Mouse (Mus musculus): Measurements from ENCODE around the gene Tmem167b. TPM values are rescaled to one million over a fixed set of nuclear protein-coding genes. Genes with fewer than 3 reads are reported as not detected.

Tmem167b gene
- polyA plus RNA-seq (2015; fragmentation: Nextera tagmentation; extraction: Ambion mirVana): 27.5 and 27.9 TPM in 2 replicates

DNA sequence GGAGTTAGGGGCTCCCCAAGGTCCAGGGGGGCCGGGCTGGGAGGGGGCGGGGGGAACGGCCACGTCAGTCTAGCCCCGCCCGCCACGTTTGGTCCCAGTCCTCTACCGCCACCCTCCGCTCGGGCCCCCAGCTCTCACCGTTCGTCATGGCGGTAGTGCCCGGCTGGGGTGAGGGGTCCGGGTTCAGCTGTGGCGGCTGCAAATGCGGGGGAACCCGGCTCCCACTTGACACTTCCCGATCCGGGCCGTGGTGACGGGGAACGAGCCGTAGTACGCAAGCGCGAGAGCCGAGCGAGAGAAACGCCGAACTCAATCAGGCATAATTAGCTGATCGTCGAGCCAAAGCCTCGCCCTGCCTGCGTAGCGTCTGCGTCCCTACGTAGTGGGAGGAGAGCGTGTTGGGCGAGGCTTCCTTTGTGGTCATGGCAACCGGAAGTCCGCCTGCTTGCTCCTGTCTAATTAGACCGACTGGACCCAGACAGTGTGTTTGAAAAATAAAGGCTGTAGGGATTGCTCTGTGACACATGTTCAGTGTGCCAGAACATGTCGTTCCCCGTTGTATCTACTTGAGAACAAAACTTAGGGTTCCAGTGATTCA, at the start of gene Tmem167b:
TSS of gene Tmem167b (minus strand) at position 334 of the 598 bp plus-strand sequence.
- H3K9me3 ChIP-seq (ENCODE audit: control insufficient read depth): no peaks in the 10 kb centered on the region
- peak; percentile 97 for ATAC-seq
- H3K27me3 ChIP-seq (replicated peaks; ENCODE audit: control insufficient read depth, insufficient read depth, low read length): no peaks in the 10 kb centered on the region
- peaks cover 4% of the 10 kb centered on the region; the same call in 1 of the 2 replicates for H3K4me1 ChIP-seq (replicated peaks; ENCODE audit: control insufficient read depth, insufficient read depth, low read length)
- H3K36me3 ChIP-seq (ENCODE audit: control insufficient read depth, insufficient read depth): peaks cover 30% of the 10 kb centered on the region
- under 1% methylated on average over 45 of the region's 45 CpGs for WGBS
- TF ChIP-seq CTCF (IDR thresholded peaks at IDR 0.05; ENCODE audit: low read depth): peak; percentile 50
- peak within 1 kb of the TSS; percentile 80 for H3K27ac ChIP-seq (ENCODE audit: low read depth, low read length)
- peak within 1 kb of the TSS; percentile 77 for H3K4me2 ChIP-seq (replicated peaks; ENCODE audit: low read depth)
- H3K4me3 ChIP-seq (ENCODE audit: low read depth, low read length): peak within 1 kb of the TSS; percentile 85
- peak within 1 kb of the TSS; percentile 75 for H3K9ac ChIP-seq (ENCODE audit: low read depth, low read length)

DNA sequence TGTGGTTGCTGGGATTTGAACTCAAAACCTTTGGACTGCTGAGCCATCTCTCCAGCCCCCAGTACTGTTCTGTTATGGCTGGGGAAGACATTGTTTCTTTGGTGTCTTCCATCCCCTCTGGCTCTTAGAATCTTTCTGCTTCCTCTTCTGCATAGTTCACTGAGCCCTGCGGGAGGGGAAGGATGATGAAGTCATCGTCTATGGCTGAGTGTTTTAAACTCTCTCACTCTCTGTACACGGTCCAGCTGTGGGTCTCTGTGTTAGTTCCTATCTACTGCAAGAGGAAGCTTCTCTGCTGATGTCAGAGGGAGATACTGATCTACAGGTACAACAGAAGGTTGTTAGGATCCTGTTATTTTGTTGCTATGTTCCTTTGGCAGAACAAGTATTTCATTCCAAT, 46.6 kb upstream of the Tmem167b start:
- ATAC-seq: no peak
- Histone ChIP-seq H3K9me3 (ENCODE audit: control insufficient read depth) (no peaks in the 10 kb centered on the region), H3K27me3 (replicated peaks; ENCODE audit: control insufficient read depth, insufficient read depth, low read length) (no peaks in the 10 kb centered on the region), H3K9ac (ENCODE audit: low read depth, low read length) (no peak overlapping the region), H3K4me1 (replicated peaks; ENCODE audit: control insufficient read depth, insufficient read depth, low read length) (no peaks in the 10 kb centered on the region), H3K4me3 (ENCODE audit: low read depth, low read length) (no peak overlapping the region), H3K27ac (ENCODE audit: low read depth, low read length) (no peak overlapping the region), H3K4me2 (replicated peaks; ENCODE audit: low read depth) (no peak overlapping the region), H3K36me3 (ENCODE audit: control insufficient read depth, insufficient read depth) (no peaks in the 10 kb centered on the region)
- 45% methylated on average over 3 of the region's 3 CpGs for WGBS
- TF ChIP-seq CTCF (IDR thresholded peaks at IDR 0.05; ENCODE audit: low read depth): no peak

DNA sequence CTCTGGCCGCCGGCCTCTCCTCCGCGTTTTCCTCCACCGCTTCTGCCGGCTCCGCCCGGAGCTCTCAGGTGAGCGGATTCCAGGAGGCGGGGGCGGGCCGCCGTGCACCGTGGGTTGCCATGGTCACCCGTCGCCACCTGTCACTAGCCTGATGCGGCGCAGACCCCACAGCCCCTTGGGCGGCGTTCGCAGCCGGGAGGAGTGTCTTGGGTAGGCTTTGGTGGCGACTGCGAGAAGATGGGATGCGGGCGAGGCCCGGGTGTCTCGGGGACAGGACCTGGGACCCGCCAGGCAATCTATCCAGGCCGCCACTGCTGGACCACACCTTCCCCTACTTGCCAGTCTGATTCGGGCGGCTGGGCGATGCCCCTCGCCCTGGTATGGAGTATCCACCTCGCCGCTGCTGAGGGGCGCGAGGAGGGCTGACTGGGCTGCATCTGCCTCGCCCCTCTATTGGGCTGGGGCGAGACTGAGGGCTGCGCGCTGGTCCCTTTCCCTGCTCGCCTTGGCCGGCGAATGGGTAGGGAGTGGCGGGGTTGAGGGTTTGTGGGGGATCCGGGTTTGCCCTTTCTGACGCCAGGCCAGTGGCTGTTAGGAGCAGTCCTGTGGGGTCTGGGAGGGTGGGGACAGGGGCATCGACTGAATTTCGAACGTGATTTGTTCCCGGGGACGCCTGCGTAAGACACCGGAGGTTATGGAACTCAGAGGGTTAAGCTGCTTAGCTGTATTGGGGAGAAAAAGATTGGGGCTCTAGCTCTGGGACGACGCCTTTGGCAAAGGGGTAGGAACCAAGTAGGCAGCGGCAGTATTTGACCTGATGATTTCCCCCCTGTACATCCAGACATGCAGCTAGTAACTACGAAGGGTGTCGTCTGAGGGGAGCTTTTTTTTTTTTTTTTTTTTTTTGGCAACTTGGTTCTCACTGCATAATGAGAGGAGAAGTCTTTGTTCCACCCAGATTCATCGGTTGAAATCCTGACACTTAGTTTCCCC, 29.6 kb upstream of the Tmem167b start:
- Histone ChIP-seq H3K9me3 (ENCODE audit: control insufficient read depth) (no peaks in the 10 kb centered on the region), H3K27me3 (replicated peaks; ENCODE audit: control insufficient read depth, insufficient read depth, low read length) (no peaks in the 10 kb centered on the region), H3K27ac (ENCODE audit: low read depth, low read length) (no peak overlapping the region; the same call in 1 of the 2 replicates), H3K36me3 (ENCODE audit: control insufficient read depth, insufficient read depth) (no peaks in the 10 kb centered on the region), H3K9ac (ENCODE audit: low read depth, low read length) (peak overlapping the region; percentile 67), H3K4me2 (replicated peaks; ENCODE audit: low read depth) (peak overlapping the region; percentile 99), H3K4me1 (replicated peaks; ENCODE audit: control insufficient read depth, insufficient read depth, low read length) (no peaks in the 10 kb centered on the region), H3K4me3 (ENCODE audit: low read depth, low read length) (peak overlapping the region; percentile 89)
- TF ChIP-seq CTCF (IDR thresholded peaks at IDR 0.05; ENCODE audit: low read depth): no peak
- ATAC-seq: peak; percentile 83
- under 1% methylated on average over 59 of the region's 61 CpGs for WGBS

DNA sequence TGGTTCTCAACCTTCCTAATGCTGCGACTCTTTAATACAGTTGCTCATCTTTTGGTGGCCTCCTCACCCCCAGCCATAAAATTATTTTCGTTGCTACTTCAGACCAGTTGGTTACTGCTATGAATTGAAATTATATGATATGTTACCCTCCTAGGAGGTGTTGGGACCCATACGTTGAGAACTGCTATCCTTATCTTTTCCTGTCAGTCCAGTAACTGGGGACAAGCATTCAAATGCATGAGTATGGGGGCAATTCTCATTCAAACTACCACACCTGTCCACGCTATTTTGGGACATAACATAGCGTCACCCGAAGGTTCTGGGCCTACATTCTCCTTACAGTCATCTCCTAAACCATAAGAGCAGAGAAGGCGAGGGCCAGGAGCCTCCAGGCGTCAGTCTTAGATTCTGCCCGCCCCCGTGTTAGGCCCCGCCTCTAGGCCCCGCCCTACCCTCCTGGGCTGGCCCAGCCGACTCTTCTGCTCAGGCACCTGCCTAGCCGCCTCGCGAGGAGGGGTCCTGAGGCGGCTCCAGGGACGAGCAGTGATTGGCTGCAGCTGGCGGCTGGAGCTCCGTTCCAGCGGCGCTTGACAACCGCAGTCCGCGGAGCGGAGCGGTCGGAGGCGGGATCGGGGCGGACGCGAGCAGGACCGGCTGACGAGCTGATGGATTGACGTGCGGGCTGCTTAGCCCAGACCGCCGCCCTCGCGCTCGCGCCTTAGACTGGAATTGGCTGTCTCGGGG, 28.7 kb upstream of the Tmem167b start, which contains the start of gene Wdr47:
TSS of gene Wdr47 (plus strand) at position 494 of the 744 bp plus-strand sequence.
- peak within 1 kb of the TSS; percentile 99 for H3K4me2 ChIP-seq (replicated peaks; ENCODE audit: low read depth)
- peak within 1 kb of the TSS; percentile 67 for H3K9ac ChIP-seq (ENCODE audit: low read depth, low read length)
- no peak for TF ChIP-seq CTCF (IDR thresholded peaks at IDR 0.05; ENCODE audit: low read depth)
- H3K27me3 ChIP-seq (replicated peaks; ENCODE audit: control insufficient read depth, insufficient read depth, low read length): no peaks in the 10 kb centered on the region
- 5% methylated on average over 44 of the region's 44 CpGs for WGBS
- no peaks in the 10 kb centered on the region for H3K9me3 ChIP-seq (ENCODE audit: control insufficient read depth)
- no peaks in the 10 kb centered on the region for H3K4me1 ChIP-seq (replicated peaks; ENCODE audit: control insufficient read depth, insufficient read depth, low read length)
- H3K4me3 ChIP-seq (ENCODE audit: low read depth, low read length): peak within 1 kb of the TSS; percentile 89
- H3K36me3 ChIP-seq (ENCODE audit: control insufficient read depth, insufficient read depth): no peaks in the 10 kb centered on the region
- H3K27ac ChIP-seq (ENCODE audit: low read depth, low read length): no peak within 1 kb of the TSS; the same call in 1 of the 2 replicates
- peak; percentile 100 for ATAC-seq

DNA sequence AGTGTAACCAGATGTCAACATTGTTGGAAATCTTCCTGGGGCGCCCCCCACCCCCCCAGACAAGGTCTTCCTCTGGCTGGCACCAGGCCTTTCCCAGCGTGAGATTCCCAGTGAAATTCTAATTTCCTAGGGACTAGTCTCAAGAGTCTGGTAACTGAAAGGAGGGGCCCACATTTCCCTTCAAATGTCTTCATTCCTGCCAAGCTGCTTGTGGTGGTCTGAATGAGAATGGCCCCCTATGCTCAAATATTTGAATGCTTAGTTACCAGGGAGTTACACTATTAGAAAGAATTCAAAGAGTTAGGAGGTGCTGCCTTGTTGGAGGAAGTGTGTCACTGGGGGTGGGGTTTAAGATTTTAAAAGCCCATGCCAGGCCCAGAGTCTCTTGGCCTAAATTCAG, 26.2 kb upstream of the Tmem167b start:
- Histone ChIP-seq H3K4me3 (ENCODE audit: low read depth, low read length) (no peak overlapping the region), H3K36me3 (ENCODE audit: control insufficient read depth, insufficient read depth) (no peaks in the 10 kb centered on the region), H3K9me3 (ENCODE audit: control insufficient read depth) (no peaks in the 10 kb centered on the region), H3K27me3 (replicated peaks; ENCODE audit: control insufficient read depth, insufficient read depth, low read length) (no peaks in the 10 kb centered on the region), H3K9ac (ENCODE audit: low read depth, low read length) (no peak overlapping the region), H3K4me1 (replicated peaks; ENCODE audit: control insufficient read depth, insufficient read depth, low read length) (no peaks in the 10 kb centered on the region), H3K4me2 (replicated peaks; ENCODE audit: low read depth) (no peak overlapping the region), H3K27ac (ENCODE audit: low read depth, low read length) (no peak overlapping the region)
- ATAC-seq: no peak
- no peak for TF ChIP-seq CTCF (IDR thresholded peaks at IDR 0.05; ENCODE audit: low read depth)
- 50% methylated on average over 2 of the region's 2 CpGs for WGBS
